10 mouse cellular contexts compared by ENCODE assay signal in genomic region chr19:21630656-21631331, GRCm38 (mm10). TPM values are rescaled to one million over a fixed set of nuclear protein-coding genes. Genes with fewer than 3 reads are reported as not detected.
DNase-seq lines count a peak whose midpoint lies in the region; ATAC-seq and TF ChIP-seq lines count a peak whose summit lies in the region.
"Had no signal": no experiment of that assay in that cellular context is flagged by ENCODE, and none has a peak within 500 bp of the region (broad histone marks: within the 10 kb centered on the region; RNA-seq: fewer than 3 reads in every experiment).

No protein-coding gene starts in this region.

- H3K27ac ChIP-seq in kidney, adult 2 months (ENCODE audit: insufficient read depth, low read depth, low read length), result peak overlapping the region; percentile 43
- H3K27ac ChIP-seq in ES-Bruce4 (ENCODE audit: insufficient read depth, low read length), result peak overlapping the region; percentile 55; the same call in 1 of the 2 replicates
- H3K27ac ChIP-seq: heart, embryonic 10.5 days; limb, embryonic 13.5 days had no signal

- 0 out of 2 replicates have a peak, but pooled peaks cover 2% of the 10 kb centered on the region for H3K4me1 ChIP-seq in kidney, adult 2 months (ENCODE audit: control insufficient read depth, insufficient read depth, low read length)
- H3K4me1 ChIP-seq in ES-Bruce4 (ENCODE audit: control insufficient read depth, insufficient read depth, low read length), result no peaks in the 10 kb centered on the region

- no peak for TF ChIP-seq EP300 in ES-Bruce4 (IDR thresholded peaks at IDR 0.05; ENCODE audit: insufficient read depth, low read depth, low read length)

- 55% methylated on average over 14 of the region's 14 CpGs for WGBS in kidney, adult 2 months

- no peak overlapping the region for H3K9ac ChIP-seq in ES-Bruce4 (ENCODE audit: low read depth, poor library complexity, severe bottlenecking)
- H3K9ac ChIP-seq: limb, embryonic 13.5 days had no signal

- no peaks in the 10 kb centered on the region for H3K27me3 ChIP-seq in kidney, adult 2 months (replicated peaks; ENCODE audit: control insufficient read depth, insufficient read depth, low read length)
- H3K27me3 ChIP-seq in ES-Bruce4 (ENCODE audit: control insufficient read depth, insufficient read depth, low read length, poor library complexity, severe bottlenecking), result no peaks in the 10 kb centered on the region
- H3K27me3 ChIP-seq: limb, embryonic 13.5 days had no signal

- no peaks in the 10 kb centered on the region for H3K9me3 ChIP-seq in ES-Bruce4 (replicated peaks; ENCODE audit: control insufficient read depth, insufficient read depth, low read length, poor library complexity, severe bottlenecking)
- H3K9me3 ChIP-seq: heart, embryonic 10.5 days; limb, embryonic 13.5 days had no signal

- peak; percentile 78 for ATAC-seq in granulocyte monocyte progenitor cell, adult 5-6 weeks (replicated peaks; ENCODE audit: poor library complexity, severe bottlenecking)

- TF ChIP-seq CTCF in kidney, adult 2 months (conservative IDR thresholded peaks at IDR 0.05; ENCODE audit: insufficient read depth, insufficient read length, low read depth, low read length), result no peak
- no peak for TF ChIP-seq CTCF in ES-Bruce4 (IDR thresholded peaks at IDR 0.05; ENCODE audit: low read depth, low read length)

- H3K4me3 ChIP-seq in kidney, adult 2 months (ENCODE audit: insufficient read depth, low read depth, low read length), result no peak overlapping the region
- H3K4me3 ChIP-seq in ES-Bruce4 (ENCODE audit: low read depth, low read length), result no peak overlapping the region
- H3K4me3 ChIP-seq: heart, embryonic 10.5 days; limb, embryonic 13.5 days had no signal

- peak; percentile 45 for DNase-seq in kidney, adult 2 months
- DNase-seq in kidney, adult 18-20 months, result no peak
- peak; percentile 35 to 47 for DNase-seq in spleen, adult 18-20 months
- no peak for DNase-seq in retina, embryonic 14.5 days (ENCODE audit: low spot score)
- DNase-seq in layer of hippocampus, adult 9-11 months, result no peak
- DNase-seq in urinary bladder, adult 18-20 months (ENCODE audit: low spot score in 2 of 2), result no peak

- TF ChIP-seq POLR2A in kidney, adult 2 months (IDR thresholded peaks at IDR 0.05; ENCODE audit: low read depth, low read length), result no peak
- TF ChIP-seq POLR2A in ES-Bruce4 (IDR thresholded peaks at IDR 0.05; ENCODE audit: insufficient read depth, low read length), result no peak

- H3K36me3 ChIP-seq in kidney, adult 2 months (ENCODE audit: control insufficient read depth, insufficient read depth, low read length), result no peaks in the 10 kb centered on the region
- no peaks in the 10 kb centered on the region for H3K36me3 ChIP-seq in ES-Bruce4 (ENCODE audit: control insufficient read depth, insufficient read depth, low read length, poor library complexity, severe bottlenecking)
- H3K36me3 ChIP-seq: heart, embryonic 10.5 days; limb, embryonic 13.5 days had no signal

RNA-seq across cellular contexts. Expression of gene 1110059E24Rik, which starts 22.0 kb away (rescaled TPM):
- polyA plus RNA-seq in kidney, adult 2 months (2012; rRNA removed), result 3.8 and 7.3 TPM in 2 replicates
- 46.7 and 51.2 TPM in 2 replicates for polyA plus RNA-seq in ES-Bruce4 (2011; ENCODE audit: insufficient read depth, insufficient read length, low read depth, missing spikeins)
- total RNA-seq in granulocyte monocyte progenitor cell, adult 5-6 weeks (2014; fragmentation: Nextera tagmentation), result 35.7 and 39.1 TPM in 2 replicates
- total RNA-seq in granulocyte monocyte progenitor cell, adult 5-6 weeks (2017), result 88.0 and 90.1 TPM in 2 replicates

RNA-seq across cellular contexts. Expression of gene Abhd17b, which starts 22.2 kb away (rescaled TPM):
- 10.5 and 11.1 TPM in 2 replicates for polyA plus RNA-seq in kidney, adult 2 months (2012; rRNA removed)
- 36.6 and 36.7 TPM in 2 replicates for polyA plus RNA-seq in ES-Bruce4 (2011; ENCODE audit: insufficient read depth, insufficient read length, low read depth, missing spikeins)
- total RNA-seq in granulocyte monocyte progenitor cell, adult 5-6 weeks (2014; fragmentation: Nextera tagmentation), result 57.7 and 62.0 TPM in 2 replicates
- total RNA-seq in granulocyte monocyte progenitor cell, adult 5-6 weeks (2017), result 63.0 and 66.5 TPM in 2 replicates

Comparison
In these comparisons a context has a peak if more than half of its experiments do, and no peak if none do; other contexts are left out.
1. DNase-seq: peak in kidney, adult 2 months (single experiment) and spleen, adult 18-20 months (2 of 2); none in kidney, adult 18-20 months (single experiment), retina, embryonic 14.5 days (single experiment), layer of hippocampus, adult 9-11 months (single experiment) and urinary bladder, adult 18-20 months (0 of 2).